Mouse (Mus musculus): ENCODE measurements around the gene Olfr24. TPM values are rescaled to one million over a fixed set of nuclear protein-coding genes. Genes with fewer than 3 reads are reported as not detected.
"Not testable (repeated sequence)": the region's sequence is repeated elsewhere in the genome, so short reads cannot be mapped to it uniquely, and the experiment has no call there.

Olfr24 gene
- not detected in 2 replicates for polyA plus RNA-seq (2015; fragmentation: Nextera tagmentation; extraction: Ambion mirVana)

DNA sequence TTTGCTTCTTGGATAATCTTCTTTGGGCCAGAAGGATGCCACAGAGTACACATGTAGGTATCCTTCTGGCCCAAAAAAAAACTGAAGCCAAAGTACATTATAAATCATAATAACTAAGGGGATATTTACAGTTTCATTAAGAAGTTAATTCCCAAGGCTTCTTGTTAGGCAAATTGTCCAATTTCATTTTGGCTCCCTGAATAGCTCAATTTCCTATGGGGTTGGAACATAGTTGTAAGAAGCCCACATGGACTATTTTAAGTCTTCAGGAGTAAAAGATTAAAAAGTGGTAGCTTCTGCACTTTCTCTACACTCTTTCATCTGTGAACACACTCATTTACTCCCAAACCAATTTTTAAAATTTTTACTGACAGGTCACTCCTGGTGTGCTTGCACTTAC, at the start of gene Olfr24:
Gene Olfr24 (minus strand): TSS at position 101 of the 400 bp plus-strand sequence.
- H3K27ac ChIP-seq (replicated peaks), result no peak within 1 kb of the TSS
- H3K36me3 ChIP-seq, result no peaks in the 10 kb centered on the region
- H3K4me2 ChIP-seq, result no peak within 1 kb of the TSS
- no peaks in the 10 kb centered on the region for H3K9me3 ChIP-seq
- H3K4me1 ChIP-seq, result no peaks in the 10 kb centered on the region
- H3K9ac ChIP-seq, result no peak within 1 kb of the TSS
- no peak for ATAC-seq (ENCODE audit: extremely low read depth, insufficient number of reproducible peaks, low FRiP score, low TSS enrichment)
- H3K4me3 ChIP-seq, result no peak within 1 kb of the TSS
- H3K27me3 ChIP-seq (replicated peaks), result no peaks in the 10 kb centered on the region

DNA sequence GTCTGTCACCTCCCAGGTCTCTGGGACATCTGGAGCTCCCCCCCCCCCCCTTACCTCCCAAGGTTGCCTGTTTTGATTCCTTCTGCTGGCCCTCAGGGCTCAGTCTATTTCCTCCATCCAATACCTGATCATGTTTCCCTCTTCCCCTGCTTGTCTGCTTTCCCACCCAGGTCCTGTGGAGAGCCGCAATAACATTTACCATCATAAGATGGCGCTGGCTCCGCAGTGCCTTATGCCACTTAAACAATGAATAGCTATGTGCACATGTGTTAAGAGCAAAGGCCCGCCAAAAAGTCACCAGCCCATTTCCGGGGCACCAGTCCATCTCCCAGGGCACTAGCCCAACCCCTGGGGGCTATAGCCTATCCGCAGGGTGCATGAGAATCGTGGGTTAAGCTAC, 21.5 kb upstream of the Olfr24 start:
- H3K4me1 ChIP-seq, result no peaks in the 10 kb centered on the region
- WGBS, result 55% methylated on average over 7 of the region's 7 CpGs
- H3K4me2 ChIP-seq, result no peak overlapping the region
- H3K36me3 ChIP-seq, result no peaks in the 10 kb centered on the region
- no peaks in the 10 kb centered on the region for H3K27me3 ChIP-seq (replicated peaks)
- H3K9me3 ChIP-seq, result peaks cover under 1% of the 10 kb centered on the region; the same call in 1 of the 2 replicates
- no peak overlapping the region for H3K27ac ChIP-seq (replicated peaks)
- H3K9ac ChIP-seq, result no peak overlapping the region
- H3K4me3 ChIP-seq, result no peak overlapping the region
- no peak for ATAC-seq (ENCODE audit: extremely low read depth, insufficient number of reproducible peaks, low FRiP score, low TSS enrichment)

DNA sequence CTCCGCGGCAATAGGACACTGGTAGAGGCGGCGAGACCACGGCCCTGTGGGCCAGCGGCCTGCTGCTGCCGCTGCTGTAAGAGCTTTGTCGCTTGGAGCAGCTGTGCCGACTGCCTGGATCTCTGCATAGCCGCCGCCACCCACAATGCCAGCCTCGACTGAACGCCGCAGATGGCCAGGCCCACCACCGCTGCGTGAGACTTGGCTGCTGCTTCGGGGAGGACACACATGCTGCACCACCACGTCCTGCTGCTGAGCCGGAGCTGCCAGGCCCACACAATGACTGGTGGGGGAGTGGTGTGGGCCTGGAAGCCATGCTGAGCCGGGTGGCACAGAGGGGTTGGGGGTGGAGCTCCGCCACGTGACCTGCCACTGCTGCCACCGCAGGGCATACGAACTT, 15.7 kb upstream of the Olfr24 start:
- ATAC-seq (ENCODE audit: extremely low read depth, insufficient number of reproducible peaks, low FRiP score, low TSS enrichment), result no peak
- WGBS, result 52% methylated on average over 24 of the region's 24 CpGs

DNA sequence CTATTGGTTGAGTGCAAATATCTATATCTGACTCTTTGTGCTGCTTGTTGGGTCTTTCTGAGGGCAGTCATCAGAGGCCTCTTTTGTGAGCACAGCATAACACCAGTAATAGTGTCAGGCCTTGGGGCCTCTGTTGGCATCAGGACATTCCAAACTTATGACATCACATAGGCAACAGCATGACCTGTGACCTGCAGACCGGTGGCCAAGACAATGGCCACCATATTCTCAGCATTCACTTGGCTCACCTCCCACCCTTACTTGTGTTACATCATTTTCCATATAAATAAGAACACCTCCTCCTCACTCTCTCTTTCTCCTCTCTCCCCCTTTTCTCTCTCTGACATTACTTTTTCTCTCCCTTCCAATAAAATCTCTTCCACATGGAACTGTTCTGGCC, 15.2 kb upstream of the Olfr24 start:
- Histone ChIP-seq H3K9me3 (no peaks in the 10 kb centered on the region), H3K36me3 (no peaks in the 10 kb centered on the region), H3K27me3 (replicated peaks) (no peaks in the 10 kb centered on the region), H3K9ac (no peak overlapping the region), H3K4me1 (no peaks in the 10 kb centered on the region), H3K27ac (replicated peaks) (no peak overlapping the region), H3K4me3 (no peak overlapping the region), H3K4me2 (0 out of 2 replicates have a peak overlapping the region, but pooled peaks have one; percentile 16)
- 64% methylated on average over 1 of the region's 1 CpGs for WGBS
- no peak for ATAC-seq (ENCODE audit: extremely low read depth, insufficient number of reproducible peaks, low FRiP score, low TSS enrichment)

More for the DNA sequence above, 15.7 kb upstream of the Olfr24 start:
- Histone ChIP-seq H3K9ac (no peak overlapping the region), H3K9me3 (no peaks in the 10 kb centered on the region), H3K36me3 (no peaks in the 10 kb centered on the region), H3K4me2 (peak overlapping the region; percentile 16; the same call in 1 of the 2 replicates), H3K27ac (replicated peaks) (no peak overlapping the region), H3K4me1 (no peaks in the 10 kb centered on the region), H3K27me3 (replicated peaks) (no peaks in the 10 kb centered on the region), H3K4me3 (no peak overlapping the region)

DNA sequence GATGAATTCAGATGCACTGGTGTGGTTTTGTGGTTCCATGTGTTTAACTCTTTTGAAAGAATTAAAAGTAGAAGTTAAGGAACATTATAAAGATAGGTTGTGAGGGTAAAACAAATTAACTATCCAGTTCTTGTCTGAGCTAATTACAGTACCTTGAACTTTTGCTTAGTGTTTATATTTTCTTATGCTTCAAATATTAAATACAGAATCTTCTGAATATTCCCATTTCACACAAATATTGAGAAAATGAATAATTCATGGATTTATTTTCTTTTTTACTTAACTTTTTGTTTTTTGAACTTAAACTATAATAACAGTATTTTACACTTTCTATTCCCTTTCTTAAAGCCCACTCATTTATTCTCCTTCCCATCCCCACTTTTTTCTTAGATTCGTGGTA, 8.2 kb downstream of the Olfr24 start:
- Histone ChIP-seq H3K9me3 (no peaks in the 10 kb centered on the region), H3K4me3 (no peak overlapping the region), H3K4me1 (no peaks in the 10 kb centered on the region), H3K9ac (no peak overlapping the region), H3K27ac (replicated peaks) (no peak overlapping the region), H3K36me3 (no peaks in the 10 kb centered on the region), H3K27me3 (replicated peaks) (no peaks in the 10 kb centered on the region), H3K4me2 (no peak overlapping the region)
- WGBS, result 40% methylated on average over 1 of the region's 1 CpGs
- no peak for ATAC-seq (ENCODE audit: extremely low read depth, insufficient number of reproducible peaks, low FRiP score, low TSS enrichment)

DNA sequence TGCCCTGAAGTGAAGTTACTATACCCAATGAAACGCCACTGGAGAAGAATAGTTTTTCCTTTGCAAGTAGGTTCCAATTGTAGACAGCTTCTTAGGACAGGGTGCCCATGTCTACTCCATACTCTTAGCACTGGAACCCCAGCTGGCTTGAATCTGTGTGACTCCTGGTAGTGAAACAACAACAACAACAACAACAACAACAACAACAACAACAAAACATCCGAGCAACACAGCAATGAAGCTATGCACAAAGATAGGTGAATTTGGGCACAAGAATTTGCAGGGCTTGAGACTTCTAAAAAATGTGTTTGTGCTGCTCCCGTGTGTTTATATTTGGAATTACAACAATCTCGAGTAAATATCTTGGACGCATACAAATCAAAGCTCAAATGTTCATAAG, 19.2 kb downstream of the Olfr24 start:
- H3K36me3 ChIP-seq, result no peaks in the 10 kb centered on the region

DNA sequence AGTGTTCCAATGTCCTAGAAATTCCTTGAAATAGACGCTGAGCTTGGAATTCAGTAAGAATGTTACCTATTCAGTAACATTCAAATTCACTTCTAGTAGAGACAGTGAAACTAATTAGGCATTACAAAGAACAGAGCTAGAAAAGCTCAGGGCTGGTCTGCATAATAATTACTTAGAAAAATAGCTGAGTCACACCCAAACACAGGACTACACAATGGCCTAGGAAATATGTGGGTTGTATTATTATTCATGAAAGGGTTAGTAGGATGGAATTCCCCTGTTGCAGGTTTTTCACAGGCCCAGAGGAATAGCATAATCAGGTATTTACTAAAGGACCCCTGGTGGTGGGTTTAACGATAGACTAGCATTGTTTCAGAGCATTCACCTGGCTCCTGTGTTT, 29.6 kb downstream of the Olfr24 start:
- not testable (repeated sequence) for H3K9me3 ChIP-seq; H3K4me3 ChIP-seq; H3K4me1 ChIP-seq; H3K9ac ChIP-seq; H3K36me3 ChIP-seq; H3K27ac ChIP-seq (replicated peaks); H3K27me3 ChIP-seq (replicated peaks); H3K4me2 ChIP-seq; ATAC-seq (ENCODE audit: extremely low read depth, insufficient number of reproducible peaks, low FRiP score, low TSS enrichment)
- WGBS, result 64% methylated on average over 2 of the region's 2 CpGs

More for the DNA sequence above, 19.2 kb downstream of the Olfr24 start:
- no peak for ATAC-seq (ENCODE audit: extremely low read depth, insufficient number of reproducible peaks, low FRiP score, low TSS enrichment)
- Histone ChIP-seq H3K4me3 (no peak overlapping the region), H3K9ac (no peak overlapping the region), H3K4me2 (no peak overlapping the region), H3K27me3 (replicated peaks) (no peaks in the 10 kb centered on the region), H3K4me1 (no peaks in the 10 kb centered on the region), H3K27ac (replicated peaks) (no peak overlapping the region), H3K9me3 (no peaks in the 10 kb centered on the region)
- 21% methylated on average over 5 of the region's 5 CpGs for WGBS

DNA sequence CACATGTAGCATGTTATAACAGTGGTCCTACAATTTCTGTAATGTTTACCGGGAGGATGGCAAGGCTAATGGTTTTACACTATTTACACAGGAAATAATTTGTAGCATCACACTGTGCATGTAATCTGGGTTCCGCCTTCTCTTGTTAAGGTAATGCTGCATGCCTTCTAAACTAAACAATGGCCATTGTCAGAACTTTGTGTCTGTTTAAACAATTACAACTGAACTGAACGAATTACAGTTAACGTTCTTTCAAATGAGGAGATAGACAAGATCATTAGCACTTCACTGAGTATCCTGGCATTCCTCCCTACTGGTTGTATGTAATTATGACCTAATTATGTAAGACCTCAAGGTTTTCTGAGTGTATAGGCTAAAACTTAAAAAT, 41.1 kb downstream of the Olfr24 start:
- no peak overlapping the region for H3K4me3 ChIP-seq
- H3K4me2 ChIP-seq, result no peak overlapping the region
- 51% methylated on average over 4 of the region's 4 CpGs for WGBS
- no peaks in the 10 kb centered on the region for H3K4me1 ChIP-seq
- no peaks in the 10 kb centered on the region for H3K36me3 ChIP-seq
- no peaks in the 10 kb centered on the region for H3K9me3 ChIP-seq
- no peaks in the 10 kb centered on the region for H3K27me3 ChIP-seq (replicated peaks)
- H3K27ac ChIP-seq (replicated peaks), result no peak overlapping the region
- no peak overlapping the region for H3K9ac ChIP-seq
- no peak for ATAC-seq (ENCODE audit: extremely low read depth, insufficient number of reproducible peaks, low FRiP score, low TSS enrichment)

DNA sequence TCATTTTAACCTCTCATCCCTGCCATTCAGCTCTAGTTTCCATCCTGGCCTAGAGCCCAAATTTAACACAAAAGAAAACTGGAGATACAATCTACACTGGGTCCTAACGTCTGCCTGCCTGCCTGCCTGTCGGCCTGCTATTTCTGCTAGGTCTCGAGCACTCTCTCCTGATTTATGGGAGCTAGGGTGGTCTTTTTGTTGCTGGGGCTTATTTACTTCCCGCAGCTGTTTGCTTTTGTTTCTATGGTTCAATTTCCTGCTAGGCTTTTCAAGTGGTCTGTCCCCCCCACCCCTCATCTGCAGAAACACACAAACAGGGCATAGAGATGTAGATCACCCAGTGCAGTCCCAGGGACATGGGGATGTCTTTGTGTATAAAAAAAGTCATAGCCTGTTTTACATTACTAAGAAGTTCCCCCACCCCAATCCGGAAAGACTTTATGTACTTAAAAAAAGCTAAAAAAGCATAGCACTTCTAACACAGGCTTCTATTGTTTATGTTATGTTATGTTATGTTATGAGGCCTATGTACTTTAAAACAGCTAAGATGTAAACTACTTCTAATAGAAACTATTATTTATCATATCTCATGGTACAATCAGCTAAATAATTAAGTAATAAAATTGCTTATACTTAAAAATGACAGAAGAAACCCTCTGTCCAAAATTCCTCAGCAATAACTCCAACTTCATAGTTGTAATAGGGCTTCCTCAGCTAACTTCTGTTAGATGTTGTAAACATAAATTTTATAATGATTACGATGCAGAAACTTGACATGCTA, 41.7 kb downstream of the Olfr24 start:
- H3K4me1 ChIP-seq, result no peaks in the 10 kb centered on the region
- no peak overlapping the region for H3K27ac ChIP-seq (replicated peaks)
- 41% methylated on average over 6 of the region's 6 CpGs for WGBS
- H3K27me3 ChIP-seq (replicated peaks), result no peaks in the 10 kb centered on the region
- H3K9me3 ChIP-seq, result no peaks in the 10 kb centered on the region
- H3K9ac ChIP-seq, result no peak overlapping the region
- no peak overlapping the region for H3K4me3 ChIP-seq
- no peak for ATAC-seq (ENCODE audit: extremely low read depth, insufficient number of reproducible peaks, low FRiP score, low TSS enrichment)
- H3K4me2 ChIP-seq, result no peak overlapping the region
- no peaks in the 10 kb centered on the region for H3K36me3 ChIP-seq

DNA sequence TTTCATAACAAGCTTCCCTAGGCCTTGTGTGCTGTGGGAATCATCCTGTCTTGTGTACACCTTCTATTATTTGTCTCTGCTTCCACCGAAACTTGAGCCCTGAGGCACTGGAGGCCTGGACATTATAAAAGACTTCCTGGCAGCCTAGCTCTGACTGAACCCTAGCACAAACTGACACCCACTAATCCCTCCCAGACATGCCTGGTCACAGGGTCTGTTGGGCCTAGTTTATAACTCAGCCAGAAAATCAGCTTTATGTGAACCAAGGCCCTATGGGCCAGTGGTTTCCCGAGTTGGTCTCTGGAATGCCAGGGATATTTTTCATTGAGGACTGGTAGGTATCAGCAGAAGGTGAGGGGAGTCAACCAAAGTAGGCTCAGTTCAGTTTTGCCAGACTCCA, 42.8 kb downstream of the Olfr24 start:
- H3K27ac ChIP-seq (replicated peaks), result no peak overlapping the region
- H3K27me3 ChIP-seq (replicated peaks), result no peaks in the 10 kb centered on the region
- 32% methylated on average over 2 of the region's 2 CpGs for WGBS
- H3K4me2 ChIP-seq, result no peak overlapping the region
- H3K4me3 ChIP-seq, result no peak overlapping the region
- no peaks in the 10 kb centered on the region for H3K36me3 ChIP-seq
- no peak overlapping the region for H3K9ac ChIP-seq
- H3K9me3 ChIP-seq, result no peaks in the 10 kb centered on the region
- ATAC-seq (ENCODE audit: extremely low read depth, insufficient number of reproducible peaks, low FRiP score, low TSS enrichment), result no peak
- no peaks in the 10 kb centered on the region for H3K4me1 ChIP-seq

DNA sequence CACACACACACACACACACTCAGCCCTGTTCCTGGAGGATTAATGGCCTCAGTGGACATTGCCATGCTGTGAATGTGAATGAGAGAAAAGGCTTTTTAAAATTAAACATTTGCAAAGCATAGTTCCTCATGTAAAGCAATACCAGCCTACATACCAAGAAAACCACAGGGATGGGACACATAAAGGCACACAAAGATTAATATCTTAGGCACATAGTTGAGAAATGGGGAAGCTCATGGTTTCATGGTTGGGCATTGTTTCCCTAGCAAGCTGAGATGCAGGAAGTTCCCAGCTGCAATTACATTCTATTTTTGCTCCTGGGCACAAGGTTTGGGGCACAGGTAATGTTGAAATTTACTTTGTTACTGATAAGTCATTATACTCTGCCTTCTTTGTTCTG, 58.2 kb downstream of the Olfr24 start:
- Histone ChIP-seq H3K9ac (no peak overlapping the region), H3K27me3 (replicated peaks) (no peaks in the 10 kb centered on the region), H3K36me3 (no peaks in the 10 kb centered on the region), H3K4me3 (no peak overlapping the region), H3K4me1 (no peaks in the 10 kb centered on the region), H3K4me2 (no peak overlapping the region), H3K27ac (replicated peaks) (no peak overlapping the region), H3K9me3 (no peaks in the 10 kb centered on the region)
- no peak for ATAC-seq (ENCODE audit: extremely low read depth, insufficient number of reproducible peaks, low FRiP score, low TSS enrichment)
